Mouse (Mus musculus) testis, adult 2 months (tissue): Measurements from ENCODE around the gene Vasp.

Source experiments
- CTCF ChIP-seq: fragments of 200-500 bp; IDR thresholded peaks from 2 replicates; pipeline ENCODE4 v1.5.1; 2012; ENCODE audit warnings: low read depth, mild to moderate bottlenecking, inconsistent platforms, low read length, moderate library complexity; ENCODE audit not compliant: control insufficient read depth, insufficient read depth, insufficient replicate concordance
- POLR2A ChIP-seq: fragments of 200-500 bp; IDR thresholded peaks from 2 replicates; pipeline ENCODE4 v1.6.1; 2012; ENCODE audit warnings: low read depth, mild to moderate bottlenecking, inconsistent platforms, low read length, moderate library complexity; ENCODE audit not compliant: control insufficient read depth

DNA sequence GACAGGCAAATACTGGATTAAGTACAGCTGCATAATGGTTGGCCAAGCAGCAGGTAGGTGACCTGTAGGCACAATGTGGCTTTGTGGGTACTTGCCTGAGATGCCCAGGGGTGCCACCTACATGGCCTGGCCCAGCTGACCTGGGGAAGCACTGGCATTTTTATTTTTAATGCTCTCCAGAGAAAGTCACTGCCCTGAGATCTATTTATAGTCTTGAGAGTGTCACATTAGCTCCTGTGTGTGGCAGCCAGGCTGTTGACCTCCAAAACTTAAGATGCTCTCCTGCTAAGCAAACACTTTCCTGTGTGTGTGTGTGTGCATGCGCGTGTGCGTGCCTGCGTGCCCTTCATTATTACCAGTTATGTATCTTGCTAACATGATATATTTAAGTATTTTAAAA lies 33.3 kb downstream of the Vasp start:
- TF ChIP-seq CTCF: no peak
- no peak for TF ChIP-seq POLR2A
